Mouse (Mus musculus) brain, embryonic 14.5 days (tissue): ENCODE results near the gene Dnaic2.

Experiments
- CTCF ChIP-seq: fragments of 200-500 bp; IDR thresholded peaks from 2 replicates; pipeline ENCODE4 v1.5.1; 2012; ENCODE audit warnings: inconsistent platforms, mild to moderate bottlenecking, moderate library complexity, borderline replicate concordance; ENCODE audit not compliant: insufficient read depth, insufficient read length; ENCODE audit errors: extremely low read depth
- POLR2A ChIP-seq: fragments of 200-500 bp; IDR thresholded peaks from 2 replicates; pipeline ENCODE4 v1.6.1; 2012; ENCODE audit warnings: mild to moderate bottlenecking, inconsistent platforms, borderline replicate concordance; ENCODE audit not compliant: poor library complexity, insufficient read depth, insufficient read length, severe bottlenecking; ENCODE audit errors: extremely low read depth

GRCm38 (mm10) chr11:114679582-114679981, 47.6 kb upstream of the Dnaic2 start:
- no peak for TF ChIP-seq POLR2A
- no peak for TF ChIP-seq CTCF
